Mouse (Mus musculus) liver, embryonic 14.5 days (tissue): ENCODE data around the gene Cdip1.

Source experiments
- CTCF ChIP-seq: IDR thresholded peaks from 2 replicates; pipeline ENCODE4 v1.5.1; 2016; ENCODE audit warnings: antibody characterized with exemption, low read depth, control low read depth
- EP300 ChIP-seq: IDR thresholded peaks from 2 replicates; pipeline ENCODE4 v1.6.1; 2016; ENCODE audit warnings: antibody characterized with exemption, low read depth

- TF ChIP-seq CTCF (no peak), EP300 (no peak)
These were observed 21.4 kb downstream of the Cdip1 start for GRCm38 (mm10) chr16:4768719-4769118.
